Mouse (Mus musculus) liver, embryonic 14.5 days (tissue): ENCODE measurements around the gene Esrrb. TPM values are rescaled to one million over a fixed set of nuclear protein-coding genes. Genes with fewer than 3 reads are reported as not detected.

Source experiments
- ATAC-seq: fragments of 200-750 bp; cut with Nextera tagmentation; 2 replicates; pipeline ENCODE4 v1.8.0; 2017; ENCODE audit warnings: moderate number of reproducible peaks, mild to moderate bottlenecking, moderate library complexity; ENCODE audit not compliant: insufficient read depth
- DNase-seq, 3 experiments: peaks; one replicate each; pipeline ENCODE4 v3.0.0-alpha.2; 2012 to 2013; ENCODE audit warnings: low read depth in 3 of 3, low spot score in 3 of 3
- H3K27ac ChIP-seq: fragments of 300-500 bp; sonication (generic); 2 replicates; pipeline ENCODE4 v1.5.1; 2014; ENCODE audit warnings: moderate library complexity, mild to moderate bottlenecking, control low read depth, inconsistent platforms
- H3K27me3 ChIP-seq: fragments of 300-500 bp; sonication (generic); 2 replicates; pipeline ENCODE4 v1.6.1; 2014; ENCODE audit warnings: mild to moderate bottlenecking, low read length, moderate library complexity; ENCODE audit not compliant: control insufficient read depth, insufficient read depth
- H3K36me3 ChIP-seq: fragments of 300-500 bp; sonication (generic); replicated peaks from 2 replicates; pipeline ENCODE4 v1.6.1; 2014; ENCODE audit warnings: low read depth; ENCODE audit not compliant: control insufficient read depth, insufficient read depth
- H3K4me1 ChIP-seq, 2 experiments: fragments of 200-500 bp in 1 of 2; fragments of 300-500 bp in 1 of 2; sonication (generic) in 1 of 2; replicated peaks; 2 replicates each; pipeline ENCODE4 v1.6.1; 2012 to 2014; ENCODE audit warnings: antibody characterized with exemption in 1 of 2, inconsistent platforms in 1 of 2, low read length in 1 of 2; ENCODE audit not compliant: control insufficient read depth in 2 of 2, insufficient read depth in 2 of 2
- H3K4me2 ChIP-seq: fragments of 300-500 bp; sonication (generic); 2 replicates; pipeline ENCODE4 v1.6.1; 2014; ENCODE audit warnings: low read depth, mild to moderate bottlenecking, control low read depth, moderate library complexity
- H3K4me3 ChIP-seq, 2 experiments: fragments of 200-500 bp in 1 of 2; fragments of 300-500 bp in 1 of 2; sonication (generic) in 1 of 2; 2 replicates each; pipeline ENCODE4 v1.5.1; 2012 to 2014; ENCODE audit warnings: low read depth in 2 of 2, low read length in 2 of 2, mild to moderate bottlenecking in 2 of 2, control low read depth in 1 of 2, inconsistent platforms in 1 of 2, moderate library complexity in 1 of 2; ENCODE audit not compliant: insufficient read depth in 1 of 2
- H3K9ac ChIP-seq: fragments of 300-500 bp; sonication (generic); replicated peaks from 2 replicates; pipeline ENCODE4 v1.6.1; 2014; ENCODE audit warnings: mild to moderate bottlenecking, control low read depth, moderate library complexity
- H3K9me3 ChIP-seq: fragments of 300-500 bp; sonication (generic); 2 replicates; pipeline ENCODE4 v1.6.1; 2016; ENCODE audit warnings: low read length, mixed read lengths; ENCODE audit not compliant: control insufficient read depth
- CTCF ChIP-seq: IDR thresholded peaks from 2 replicates; pipeline ENCODE4 v1.5.1; 2016; ENCODE audit warnings: antibody characterized with exemption, low read depth, control low read depth
- EP300 ChIP-seq: IDR thresholded peaks from 2 replicates; pipeline ENCODE4 v1.6.1; 2016; ENCODE audit warnings: antibody characterized with exemption, low read depth
- WGBS: fragments of 180-500 bp; shearing (Covaris S2); extraction: QIAGEN DNeasy Blood & Tissue Kit; methylation state at CpG from one replicate; pipeline ENCODE4 v1.1.7; 2014; ENCODE audit not compliant: insufficient replicate concordance; 5-methylcytosine and 5-hydroxymethylcytosine counted together
- polyA plus RNA-seq, 2 experiments: library from polyadenylated mRNA; depleted of rRNA in 1 of 2; stranded (reverse) in 1 of 2; unstranded in 1 of 2; fragments of >200 nt; fragmentation: Nextera tagmentation in 1 of 2; extraction: Ambion mirVana in 1 of 2; gene quantifications; 2 replicates each; pipeline versions ENCODE4 v1.2.1 to v1.2.3; 2012 to 2014

Esrrb gene
- polyA plus RNA-seq, 2 experiments = 0.03 to 0.09 TPM

DNA sequence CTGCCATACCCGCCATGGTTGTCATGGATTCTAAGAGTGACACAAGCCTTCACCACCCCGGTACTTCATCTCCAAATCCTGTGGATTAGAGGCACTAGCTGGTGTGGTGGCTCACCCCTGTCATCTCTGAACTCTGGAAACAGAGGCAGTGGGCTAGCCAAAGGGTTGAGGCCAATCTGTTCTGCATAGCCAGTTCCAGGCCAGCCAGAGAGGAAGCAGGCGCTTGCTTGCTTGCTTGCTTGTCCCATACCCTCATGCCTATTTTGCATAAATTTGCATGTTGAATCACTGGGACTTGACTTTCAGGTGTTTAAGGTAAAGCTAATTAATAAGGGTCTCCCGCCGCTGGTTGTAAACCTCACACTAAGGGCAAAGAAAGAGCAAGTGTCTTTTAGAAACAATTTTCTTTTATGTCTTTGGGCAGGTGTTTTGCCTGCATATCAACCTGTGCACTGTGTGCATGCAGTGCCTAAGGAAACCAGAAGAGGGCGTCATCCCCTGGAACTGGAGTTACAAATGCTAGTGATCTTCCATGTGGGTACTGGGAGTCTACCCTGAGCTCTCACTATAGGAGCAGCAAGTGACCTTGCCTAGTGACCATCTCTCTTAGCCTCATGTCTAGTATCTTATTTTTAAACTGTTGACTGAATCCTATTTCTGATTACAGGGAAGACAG is 147.5 kb downstream of the Esrrb start:
- no peak overlapping the region for H3K9ac ChIP-seq
- no peaks in the 10 kb centered on the region for H3K9me3 ChIP-seq
- TF ChIP-seq EP300 (no peak), CTCF (peak; percentile 23; the same call in 1 of the 2 replicates)
- H3K36me3 ChIP-seq = no peaks in the 10 kb centered on the region
- ATAC-seq = no peak
- DNase-seq = no peak
- H3K27me3 ChIP-seq = no peaks in the 10 kb centered on the region
- no peak overlapping the region for H3K4me2 ChIP-seq
- 58% methylated on average over 6 of the region's 6 CpGs for WGBS
- H3K27ac ChIP-seq = no peak overlapping the region
- no peak overlapping the region for H3K4me3 ChIP-seq
- H3K4me1 ChIP-seq = no peaks in the 10 kb centered on the region

DNA sequence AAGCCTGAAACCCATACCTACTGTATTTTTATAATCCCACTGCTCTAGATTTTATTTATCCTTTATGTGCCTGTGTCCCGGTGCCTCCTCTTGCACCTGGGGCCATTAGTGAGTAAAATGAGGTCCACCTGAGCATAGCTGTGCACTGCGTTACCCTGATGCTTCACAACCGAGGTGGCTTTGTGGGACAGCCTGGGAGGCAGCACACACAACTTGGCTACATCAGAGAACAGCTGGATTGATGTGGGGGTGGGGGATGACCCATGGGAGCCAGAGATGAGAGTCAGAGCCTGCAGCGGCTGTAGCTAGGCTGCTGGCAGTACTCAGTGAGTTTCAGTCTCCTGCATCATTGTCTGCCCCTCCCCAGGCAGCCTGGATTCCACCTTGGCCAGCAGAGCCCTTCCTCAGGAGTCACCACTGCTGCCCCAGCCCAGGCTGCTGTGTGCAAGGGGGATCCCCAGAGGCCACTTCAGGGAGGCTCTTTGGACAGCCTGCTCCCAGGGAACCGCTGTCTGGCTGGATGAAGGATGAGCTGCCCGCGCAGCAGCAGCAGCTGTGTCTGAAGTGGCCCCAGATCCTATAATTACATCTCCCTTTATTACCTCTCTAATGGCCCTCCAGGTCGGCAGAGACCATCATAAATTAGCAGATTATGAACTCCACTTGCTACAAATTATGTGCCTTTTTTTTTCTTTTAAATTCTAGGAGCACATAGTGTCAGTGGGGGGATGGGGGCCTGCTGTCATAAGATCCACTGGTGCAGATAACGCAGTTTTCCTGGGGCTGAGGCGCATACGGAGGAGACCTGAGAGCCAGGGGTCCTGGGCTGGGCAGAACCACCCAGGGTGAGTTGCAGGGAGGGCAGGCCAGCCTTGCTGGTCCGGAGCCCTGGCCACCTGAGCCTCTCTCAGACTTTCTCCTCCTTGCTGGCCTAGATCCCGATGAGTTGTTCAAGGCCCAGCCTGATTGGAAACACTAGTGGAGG is 148.7 kb downstream of the Esrrb start:
- no peak overlapping the region for H3K4me3 ChIP-seq
- no peaks in the 10 kb centered on the region for H3K36me3 ChIP-seq
- WGBS = 47% methylated on average over 13 of the region's 13 CpGs
- no peak overlapping the region for H3K4me2 ChIP-seq
- ATAC-seq = no peak
- TF ChIP-seq CTCF (no peak), EP300 (no peak)
- no peaks in the 10 kb centered on the region for H3K27me3 ChIP-seq
- H3K9me3 ChIP-seq = no peaks in the 10 kb centered on the region
- no peaks in the 10 kb centered on the region for H3K4me1 ChIP-seq
- no peak for DNase-seq
- H3K27ac ChIP-seq = no peak overlapping the region
- H3K9ac ChIP-seq = no peak overlapping the region

DNA sequence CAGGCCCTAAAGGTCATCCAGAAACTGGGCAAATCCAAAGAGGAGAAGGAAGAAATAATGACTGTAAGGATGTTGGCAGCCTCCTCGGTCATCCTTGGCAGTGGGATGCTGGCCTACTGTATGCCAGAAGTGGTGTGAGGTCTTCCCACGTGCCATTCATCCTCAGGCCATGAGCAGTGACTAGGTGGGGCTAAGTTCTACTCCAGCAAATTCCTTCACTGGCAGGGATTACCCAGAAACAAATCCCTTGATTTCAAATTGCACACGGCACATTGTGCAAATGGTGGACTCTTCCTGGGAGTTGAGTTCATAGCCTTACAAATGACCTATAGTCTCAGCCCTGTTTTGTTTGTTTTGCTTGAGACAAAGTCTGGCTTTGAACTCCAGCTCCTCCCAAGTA is 151.4 kb downstream of the Esrrb start:
- H3K4me2 ChIP-seq = no peak overlapping the region

DNA sequence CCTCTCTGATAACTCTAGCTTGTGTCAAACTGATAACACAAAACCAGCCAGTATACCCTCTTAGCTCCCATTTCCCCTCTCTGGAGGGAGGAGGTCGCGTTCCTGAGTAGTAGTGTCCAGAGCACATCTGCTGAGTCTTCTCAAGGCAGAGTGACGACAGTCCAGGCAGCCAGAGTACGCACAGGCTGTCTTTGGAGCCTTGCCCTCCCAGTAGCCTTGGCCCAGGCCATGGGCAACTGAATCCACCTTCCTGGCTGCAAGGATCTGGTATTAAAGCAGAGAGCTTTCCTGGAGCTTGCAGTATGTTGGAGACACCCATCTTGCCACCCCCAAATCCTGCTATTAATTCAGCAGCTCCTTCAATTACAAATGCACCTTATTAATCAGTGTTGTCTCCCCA is 152.7 kb downstream of the Esrrb start:
- no peak overlapping the region for H3K27ac ChIP-seq
- H3K27me3 ChIP-seq = no peaks in the 10 kb centered on the region
- no peak overlapping the region for H3K9ac ChIP-seq
- no peak overlapping the region for H3K4me2 ChIP-seq
- H3K4me3 ChIP-seq = no peak overlapping the region
- no peaks in the 10 kb centered on the region for H3K4me1 ChIP-seq
- TF ChIP-seq CTCF (no peak), EP300 (no peak)
- WGBS = 21% methylated on average over 4 of the region's 4 CpGs
- ATAC-seq (no peak), DNase-seq (no peak)
- H3K9me3 ChIP-seq = no peaks in the 10 kb centered on the region
- no peaks in the 10 kb centered on the region for H3K36me3 ChIP-seq

More for the DNA sequence above, 151.4 kb downstream of the Esrrb start:
- Histone ChIP-seq H3K4me3 (no peak overlapping the region), H3K36me3 (no peaks in the 10 kb centered on the region), H3K9ac (no peak overlapping the region), H3K4me1 (no peaks in the 10 kb centered on the region), H3K9me3 (no peaks in the 10 kb centered on the region), H3K27me3 (no peaks in the 10 kb centered on the region), H3K27ac (no peak overlapping the region)
- TF ChIP-seq EP300 (no peak), CTCF (no peak)
- WGBS = 63% methylated on average over 3 of the region's 3 CpGs
- ATAC-seq = no peak
- no peak for DNase-seq

DNA sequence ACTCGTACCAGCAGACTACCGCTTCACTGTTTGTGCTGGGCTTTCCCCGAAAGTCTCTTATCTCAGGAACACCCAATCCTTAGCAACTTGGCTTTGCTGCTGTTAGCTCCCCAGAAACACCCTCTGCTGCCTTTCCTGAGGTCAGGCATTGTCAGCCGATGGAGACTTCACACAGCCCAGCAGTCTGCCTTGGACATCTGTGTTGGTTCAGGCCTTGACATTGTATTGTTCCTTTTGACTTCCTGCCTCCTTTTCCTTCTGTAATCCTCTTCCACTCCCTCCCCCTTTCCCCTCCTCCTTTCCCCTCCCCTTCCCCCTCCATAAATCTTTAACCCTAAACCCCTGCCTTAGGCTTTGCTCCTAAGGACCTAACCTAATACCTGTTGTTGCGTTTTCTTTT is 155.7 kb downstream of the Esrrb start:
- Histone ChIP-seq H3K4me2 (no peak overlapping the region), H3K9me3 (no peaks in the 10 kb centered on the region), H3K27me3 (no peaks in the 10 kb centered on the region), H3K9ac (no peak overlapping the region), H3K27ac (no peak overlapping the region), H3K36me3 (no peaks in the 10 kb centered on the region), H3K4me1 (no peaks in the 10 kb centered on the region), H3K4me3 (no peak overlapping the region)
- WGBS = 52% methylated on average over 5 of the region's 5 CpGs
- no peak for TF ChIP-seq CTCF
- TF ChIP-seq EP300 = no peak
- DNase-seq (no peak), ATAC-seq (no peak)
